Mouse (Mus musculus): ENCODE results near the gene Dlx5. TPM values are rescaled to one million over a fixed set of nuclear protein-coding genes. Genes with fewer than 3 reads are reported as not detected.

Gene Dlx5
- polyA plus RNA-seq, 1 experiment from 2014 or later, result not detected

- H3K36me3 ChIP-seq, result no peaks in the 10 kb centered on the region
- H3K4me3 ChIP-seq, result no peak overlapping the region
- no peak overlapping the region for H3K9ac ChIP-seq
- H3K4me2 ChIP-seq, result no peak overlapping the region
- no peak overlapping the region for H3K27ac ChIP-seq
- ATAC-seq, result no peak
- no peaks in the 10 kb centered on the region for H3K9me3 ChIP-seq (replicated peaks)
- no peaks in the 10 kb centered on the region for H3K4me1 ChIP-seq
- H3K27me3 ChIP-seq (replicated peaks), result peaks cover 98% of the 10 kb centered on the region
- WGBS (ENCODE audit: insufficient replicate concordance), result 3% methylated on average over 10 of the region's 10 CpGs
Observed at GRCm38 (mm10) chr6:6855746-6856185, 26.1 kb downstream of the Dlx5 start.

- H3K36me3 ChIP-seq, result no peaks in the 10 kb centered on the region
- H3K27me3 ChIP-seq (replicated peaks), result peaks cover 98% of the 10 kb centered on the region
- H3K9me3 ChIP-seq (replicated peaks), result no peaks in the 10 kb centered on the region
- no peak overlapping the region for H3K4me2 ChIP-seq
- H3K9ac ChIP-seq, result no peak overlapping the region
- no peaks in the 10 kb centered on the region for H3K4me1 ChIP-seq
- H3K4me3 ChIP-seq, result no peak overlapping the region
- H3K27ac ChIP-seq, result no peak overlapping the region
- no peak for ATAC-seq
- WGBS (ENCODE audit: insufficient replicate concordance), result 2% methylated on average over 25 of the region's 25 CpGs
Observed at GRCm38 (mm10) chr6:6854902-6855745, 26.8 kb downstream of the Dlx5 start.

- no peak overlapping the region for H3K4me3 ChIP-seq
- WGBS (ENCODE audit: insufficient replicate concordance), result 3% methylated on average over 9 of the region's 9 CpGs
- no peaks in the 10 kb centered on the region for H3K4me1 ChIP-seq
- no peak overlapping the region for H3K27ac ChIP-seq
- no peak overlapping the region for H3K9ac ChIP-seq
- no peak for ATAC-seq
- H3K9me3 ChIP-seq (replicated peaks), result no peaks in the 10 kb centered on the region
- H3K36me3 ChIP-seq, result no peaks in the 10 kb centered on the region
- peaks cover 95% of the 10 kb centered on the region for H3K27me3 ChIP-seq (replicated peaks)
- no peak overlapping the region for H3K4me2 ChIP-seq
Observed at GRCm38 (mm10) chr6:6854176-6854575, 27.7 kb downstream of the Dlx5 start.

GRCm38 (mm10) chr6:6852944-6853343 lies 28.9 kb downstream of the Dlx5 start:
- WGBS (ENCODE audit: insufficient replicate concordance), result 17% methylated on average over 3 of the region's 3 CpGs
- H3K9ac ChIP-seq, result no peak overlapping the region
- H3K4me3 ChIP-seq, result no peak overlapping the region
- H3K27ac ChIP-seq, result no peak overlapping the region
- no peak for ATAC-seq
- H3K27me3 ChIP-seq (replicated peaks), result peaks cover 92% of the 10 kb centered on the region
- H3K9me3 ChIP-seq (replicated peaks), result no peaks in the 10 kb centered on the region
- H3K4me1 ChIP-seq, result no peaks in the 10 kb centered on the region
- no peaks in the 10 kb centered on the region for H3K36me3 ChIP-seq
- no peak overlapping the region for H3K4me2 ChIP-seq

GRCm38 (mm10) chr6:6851166-6851565 lies 30.7 kb downstream of the Dlx5 start:
- WGBS (ENCODE audit: insufficient replicate concordance), result 2% methylated on average over 10 of the region's 10 CpGs
- Histone ChIP-seq H3K9ac (no peak overlapping the region), H3K36me3 (no peaks in the 10 kb centered on the region), H3K4me1 (no peaks in the 10 kb centered on the region), H3K27me3 (replicated peaks) (peaks cover 85% of the 10 kb centered on the region), H3K9me3 (replicated peaks) (no peaks in the 10 kb centered on the region), H3K4me2 (no peak overlapping the region), H3K4me3 (no peak overlapping the region), H3K27ac (no peak overlapping the region)
- no peak for ATAC-seq

GRCm38 (mm10) chr6:6850324-6851060 lies 31.4 kb downstream of the Dlx5 start:
- 4% methylated on average over 26 of the region's 26 CpGs for WGBS (ENCODE audit: insufficient replicate concordance)
- H3K4me2 ChIP-seq, result no peak overlapping the region
- H3K9ac ChIP-seq, result no peak overlapping the region
- no peak for ATAC-seq
- no peaks in the 10 kb centered on the region for H3K9me3 ChIP-seq (replicated peaks)
- H3K36me3 ChIP-seq, result no peaks in the 10 kb centered on the region
- H3K4me1 ChIP-seq, result no peaks in the 10 kb centered on the region
- peaks cover 85% of the 10 kb centered on the region for H3K27me3 ChIP-seq (replicated peaks)
- no peak overlapping the region for H3K4me3 ChIP-seq
- no peak overlapping the region for H3K27ac ChIP-seq

- Histone ChIP-seq H3K27me3 (replicated peaks) (peaks cover 78% of the 10 kb centered on the region), H3K4me1 (no peaks in the 10 kb centered on the region), H3K36me3 (no peaks in the 10 kb centered on the region), H3K9ac (no peak overlapping the region), H3K4me2 (no peak overlapping the region), H3K9me3 (replicated peaks) (no peaks in the 10 kb centered on the region), H3K27ac (no peak overlapping the region), H3K4me3 (no peak overlapping the region)
- 2% methylated on average over 12 of the region's 12 CpGs for WGBS (ENCODE audit: insufficient replicate concordance)
- ATAC-seq, result no peak
Observed at GRCm38 (mm10) chr6:6849744-6850143, 32.1 kb downstream of the Dlx5 start.

GRCm38 (mm10) chr6:6848541-6848940 lies 33.3 kb downstream of the Dlx5 start:
- WGBS (ENCODE audit: insufficient replicate concordance), result 9% methylated on average over 4 of the region's 4 CpGs
- no peak overlapping the region for H3K4me2 ChIP-seq
- no peak overlapping the region for H3K4me3 ChIP-seq
- peaks cover 66% of the 10 kb centered on the region for H3K27me3 ChIP-seq (replicated peaks)
- no peaks in the 10 kb centered on the region for H3K4me1 ChIP-seq
- H3K36me3 ChIP-seq, result no peaks in the 10 kb centered on the region
- no peak overlapping the region for H3K9ac ChIP-seq
- H3K27ac ChIP-seq, result no peak overlapping the region
- ATAC-seq, result no peak
- H3K9me3 ChIP-seq (replicated peaks), result no peaks in the 10 kb centered on the region

- H3K9me3 ChIP-seq (replicated peaks), result no peaks in the 10 kb centered on the region
- no peak overlapping the region for H3K4me3 ChIP-seq
- H3K27me3 ChIP-seq (replicated peaks), result no peaks in the 10 kb centered on the region; the same call in 1 of the 2 replicates
- no peaks in the 10 kb centered on the region for H3K36me3 ChIP-seq
- 69% methylated on average over 3 of the region's 3 CpGs for WGBS (ENCODE audit: insufficient replicate concordance)
- no peak overlapping the region for H3K9ac ChIP-seq
- no peak for ATAC-seq
- no peak overlapping the region for H3K4me2 ChIP-seq
- H3K4me1 ChIP-seq, result no peaks in the 10 kb centered on the region
- no peak overlapping the region for H3K27ac ChIP-seq
Observed at GRCm38 (mm10) chr6:6833301-6833700, 48.6 kb downstream of the Dlx5 start.

- no peaks in the 10 kb centered on the region; the same call in 1 of the 2 replicates for H3K27me3 ChIP-seq (replicated peaks)
- no peak for ATAC-seq
- H3K9me3 ChIP-seq (replicated peaks), result no peaks in the 10 kb centered on the region
- no peak overlapping the region for H3K27ac ChIP-seq
- H3K4me2 ChIP-seq, result no peak overlapping the region
- no peaks in the 10 kb centered on the region for H3K4me1 ChIP-seq
- no peak overlapping the region for H3K9ac ChIP-seq
- WGBS (ENCODE audit: insufficient replicate concordance), result 20% methylated on average over 7 of the region's 7 CpGs
- H3K4me3 ChIP-seq, result no peak overlapping the region
- no peaks in the 10 kb centered on the region for H3K36me3 ChIP-seq
Observed at GRCm38 (mm10) chr6:6830446-6830845, 51.4 kb downstream of the Dlx5 start.
